Mouse (Mus musculus) midbrain, embryonic 14.5 days (tissue): Measurements from ENCODE around the gene Spint4. TPM values are rescaled to one million over a fixed set of nuclear protein-coding genes. Genes with fewer than 3 reads are reported as not detected.

ENCODE experiments used
- ATAC-seq: fragments of 200-750 bp; cut with Nextera tagmentation; 2 replicates; pipeline ENCODE4 v1.8.0; 2017; ENCODE audit warnings: moderate number of reproducible peaks, moderate library complexity; ENCODE audit not compliant: low FRiP score, low TSS enrichment
- DNase-seq: peaks from one replicate; pipeline ENCODE4 v3.0.0-alpha.2; 2015
- H3K27ac ChIP-seq: fragments of 300-500 bp; sonication (generic); replicated peaks from 2 replicates; pipeline ENCODE4 v1.5.1; 2014; ENCODE audit warnings: mild to moderate bottlenecking, low read depth, low read length, moderate library complexity
- H3K27me3 ChIP-seq: fragments of 300-500 bp; sonication (generic); 2 replicates; pipeline ENCODE4 v1.6.1; 2014; ENCODE audit warnings: low read length, control low read depth, mixed read lengths; ENCODE audit not compliant: control insufficient read depth, insufficient read depth
- H3K36me3 ChIP-seq: fragments of 300-500 bp; sonication (generic); 2 replicates; pipeline ENCODE4 v1.6.1; 2014; ENCODE audit warnings: low read length, control low read depth; ENCODE audit not compliant: control insufficient read depth, insufficient read depth
- H3K4me1 ChIP-seq: fragments of 300-500 bp; sonication (generic); 2 replicates; pipeline ENCODE4 v1.6.1; 2014; ENCODE audit warnings: mild to moderate bottlenecking, antibody characterized with exemption, low read length, control low read depth; ENCODE audit not compliant: control insufficient read depth, insufficient read depth
- H3K4me2 ChIP-seq: fragments of 300-500 bp; sonication (generic); 2 replicates; pipeline ENCODE4 v1.6.1; 2014; ENCODE audit warnings: mild to moderate bottlenecking, low read length, moderate library complexity
- H3K4me3 ChIP-seq: fragments of 300-500 bp; sonication (generic); replicated peaks from 2 replicates; pipeline ENCODE4 v1.5.1; 2014; ENCODE audit warnings: low read depth, low read length
- H3K9ac ChIP-seq: fragments of 300-500 bp; sonication (generic); replicated peaks from 2 replicates; pipeline ENCODE4 v1.6.1; 2014; ENCODE audit warnings: mild to moderate bottlenecking, low read length, moderate library complexity
- H3K9me3 ChIP-seq: fragments of 300-500 bp; sonication (generic); 2 replicates; pipeline ENCODE4 v1.6.1; 2016; ENCODE audit warnings: low read length, control low read depth, mixed read lengths; ENCODE audit not compliant: control insufficient read depth
- WGBS: fragments of 180-500 bp; shearing (Covaris S2); extraction: QIAGEN DNeasy Blood & Tissue Kit; methylation state at CpG from one replicate; pipeline ENCODE4 v1.1.7; 2014; 5-methylcytosine and 5-hydroxymethylcytosine counted together
- polyA plus RNA-seq: library from polyadenylated mRNA; unstranded; fragments of >200 nt; fragmentation: Nextera tagmentation; extraction: Ambion mirVana; gene quantifications from 2 replicates; pipeline ENCODE4 v1.2.1, GENCODE M21; 2014

Spint4 gene
- polyA plus RNA-seq, 1 experiment from 2014 or later: not detected

- Histone ChIP-seq H3K4me2 (peak overlapping the region; percentile 49), H3K27me3 (no peaks in the 10 kb centered on the region), H3K4me1 (no peaks in the 10 kb centered on the region), H3K36me3 (no peaks in the 10 kb centered on the region), H3K9ac (no peak overlapping the region; the same call in 1 of the 2 replicates), H3K27ac (no peak overlapping the region), H3K9me3 (no peaks in the 10 kb centered on the region), H3K4me3 (peak overlapping the region; percentile 24)
- 22% methylated on average over 19 of the region's 19 CpGs for WGBS
- DNase-seq (peak; percentile 88), ATAC-seq (peak; percentile 37; the same call in 1 of the 2 replicates)
Measured at GRCm38 (mm10) chr2:164678848-164679625, 19.3 kb upstream of the Spint4 start.

GRCm38 (mm10) chr2:164679906-164680305, 18.4 kb upstream of the Spint4 start:
- no peak overlapping the region for H3K4me3 ChIP-seq
- ATAC-seq (no peak), DNase-seq (no peak)
- H3K27ac ChIP-seq: no peak overlapping the region
- 65% methylated on average over 3 of the region's 3 CpGs for whole genome bisulfite sequencing
- H3K4me2 ChIP-seq: no peak overlapping the region
- no peaks in the 10 kb centered on the region for H3K27me3 ChIP-seq
- H3K9me3 ChIP-seq: no peaks in the 10 kb centered on the region
- H3K36me3 ChIP-seq: no peaks in the 10 kb centered on the region
- H3K9ac ChIP-seq: no peak overlapping the region
- no peaks in the 10 kb centered on the region for H3K4me1 ChIP-seq

- Histone ChIP-seq H3K27ac (no peak within 1 kb of the TSS), H3K4me3 (no peak within 1 kb of the TSS)
- ATAC-seq: no peak
Measured at GRCm38 (mm10) chr2:164684807-164685206, 13.5 kb upstream of the Spint4 start, which contains the start of gene Wfdc13. Gene Wfdc13 (plus strand): TSS chr2:164685107.

GRCm38 (mm10) chr2:164700959-164701358, 2.7 kb downstream of the Spint4 start:
- no peaks in the 10 kb centered on the region for H3K27me3 ChIP-seq
- DNase-seq (no peak), ATAC-seq (no peak)
- H3K4me3 ChIP-seq: no peak overlapping the region
- 82% methylated on average over 5 of the region's 5 CpGs for WGBS
- no peaks in the 10 kb centered on the region for H3K9me3 ChIP-seq
- no peaks in the 10 kb centered on the region for H3K4me1 ChIP-seq
- no peaks in the 10 kb centered on the region for H3K36me3 ChIP-seq
- no peak overlapping the region for H3K27ac ChIP-seq
- no peak overlapping the region for H3K9ac ChIP-seq
- H3K4me2 ChIP-seq: no peak overlapping the region

More at GRCm38 (mm10) chr2:164684807-164685206, 13.5 kb upstream of the Spint4 start, which contains the start of gene Wfdc13:
- Histone ChIP-seq H3K9ac (no peak within 1 kb of the TSS), H3K27me3 (no peaks in the 10 kb centered on the region), H3K9me3 (no peaks in the 10 kb centered on the region), H3K4me1 (no peaks in the 10 kb centered on the region), H3K36me3 (no peaks in the 10 kb centered on the region), H3K4me2 (no peak within 1 kb of the TSS)
- WGBS: 71% methylated on average over 3 of the region's 3 CpGs
- DNase-seq: no peak

GRCm38 (mm10) chr2:164701761-164702160, 3.5 kb downstream of the Spint4 start:
- no peak overlapping the region for H3K9ac ChIP-seq

GRCm38 (mm10) chr2:164704235-164704634, 5.9 kb downstream of the Spint4 start:
- no peaks in the 10 kb centered on the region for H3K36me3 ChIP-seq
- H3K4me2 ChIP-seq: no peak overlapping the region
- no peaks in the 10 kb centered on the region for H3K4me1 ChIP-seq
- H3K9ac ChIP-seq: no peak overlapping the region
- H3K27me3 ChIP-seq: no peaks in the 10 kb centered on the region
- H3K27ac ChIP-seq: no peak overlapping the region
- 85% methylated on average over 5 of the region's 5 CpGs for WGBS
- H3K9me3 ChIP-seq: no peaks in the 10 kb centered on the region
- ATAC-seq: no peak
- no peak for DNase-seq
- no peak overlapping the region for H3K4me3 ChIP-seq

More at GRCm38 (mm10) chr2:164701761-164702160, 3.5 kb downstream of the Spint4 start:
- no peak for DNase-seq
- Histone ChIP-seq H3K4me3 (no peak overlapping the region), H3K36me3 (no peaks in the 10 kb centered on the region), H3K9me3 (no peaks in the 10 kb centered on the region), H3K27me3 (no peaks in the 10 kb centered on the region), H3K27ac (no peak overlapping the region), H3K4me2 (no peak overlapping the region), H3K4me1 (no peaks in the 10 kb centered on the region)
- no peak for ATAC-seq
- WGBS: 91% methylated on average over 5 of the region's 5 CpGs

GRCm38 (mm10) chr2:164705328-164705727, 7.0 kb downstream of the Spint4 start:
- Histone ChIP-seq H3K4me1 (no peaks in the 10 kb centered on the region), H3K27ac (no peak overlapping the region), H3K27me3 (no peaks in the 10 kb centered on the region), H3K4me3 (no peak overlapping the region), H3K4me2 (no peak overlapping the region), H3K9me3 (no peaks in the 10 kb centered on the region), H3K36me3 (no peaks in the 10 kb centered on the region), H3K9ac (no peak overlapping the region)
- 94% methylated on average over 6 of the region's 6 CpGs for WGBS
- ATAC-seq (no peak), DNase-seq (no peak)

- 88% methylated on average over 14 of the region's 14 CpGs for WGBS
- Histone ChIP-seq H3K4me3 (no peak overlapping the region), H3K4me1 (no peaks in the 10 kb centered on the region), H3K9me3 (no peaks in the 10 kb centered on the region), H3K36me3 (no peaks in the 10 kb centered on the region), H3K4me2 (no peak overlapping the region), H3K27me3 (no peaks in the 10 kb centered on the region), H3K27ac (no peak overlapping the region), H3K9ac (no peak overlapping the region)
- ATAC-seq: no peak
- DNase-seq: no peak
Measured at GRCm38 (mm10) chr2:164705991-164706390, 7.7 kb downstream of the Spint4 start.

GRCm38 (mm10) chr2:164715005-164715404, 16.7 kb downstream of the Spint4 start, which contains the start of gene Spint5:
Gene Spint5 (plus strand): TSS chr2:164715305.
- Histone ChIP-seq H3K27ac (no peak within 1 kb of the TSS), H3K9ac (no peak within 1 kb of the TSS), H3K27me3 (no peaks in the 10 kb centered on the region), H3K4me3 (no peak within 1 kb of the TSS), H3K4me1 (no peaks in the 10 kb centered on the region), H3K9me3 (no peaks in the 10 kb centered on the region), H3K36me3 (no peaks in the 10 kb centered on the region), H3K4me2 (no peak within 1 kb of the TSS)
- WGBS: 79% methylated on average over 6 of the region's 6 CpGs
- no peak for DNase-seq
- no peak for ATAC-seq
